Mouse (Mus musculus): Measurements from ENCODE around the gene Tbx3. TPM values are rescaled to one million over a fixed set of nuclear protein-coding genes. Genes with fewer than 3 reads are reported as not detected.
A peak's percentile ranks its signal among the peaks of the same experiment; 100 is the strongest.

Gene Tbx3
- polyA plus RNA-seq (2014; fragmentation: Nextera tagmentation; extraction: Ambion mirVana): 20.4 and 20.6 TPM in 2 replicates

GRCm38 (mm10) chr5:119670566-119671108, at the start of gene Tbx3:
TSS of gene Tbx3 (plus strand) at chr5:119670669.
- under 1% methylated on average over 43 of the region's 43 CpGs for WGBS
- peaks cover 22% of the 10 kb centered on the region for H3K27me3 ChIP-seq (ENCODE audit: control insufficient read depth, insufficient read depth, low read length)
- peak within 1 kb of the TSS; percentile 94 for H3K27ac ChIP-seq (ENCODE audit: low read length)
- H3K9me3 ChIP-seq (ENCODE audit: control insufficient read depth, low read depth, low read length): no peaks in the 10 kb centered on the region
- peak within 1 kb of the TSS; percentile 44 for H3K4me3 ChIP-seq (ENCODE audit: low read depth, low read length)
- H3K36me3 ChIP-seq (ENCODE audit: control insufficient read depth, insufficient read depth, low read length): no peaks in the 10 kb centered on the region
- H3K9ac ChIP-seq (replicated peaks; ENCODE audit: low read depth, low read length): peak within 1 kb of the TSS; percentile 67
- H3K4me2 ChIP-seq (replicated peaks; ENCODE audit: low read depth, low read length): peak within 1 kb of the TSS; percentile 82
- peaks cover 21% of the 10 kb centered on the region; the same call in 1 of the 2 replicates for H3K4me1 ChIP-seq (ENCODE audit: control insufficient read depth, insufficient read depth, low read length)
- peak; percentile 95 for ATAC-seq (ENCODE audit: insufficient number of reproducible peaks, insufficient read depth, low FRiP score, low read depth)

GRCm38 (mm10) chr5:119622076-119622475, 48.4 kb upstream of the Tbx3 start:
- 0 out of 2 replicates have a peak, but pooled peaks cover 4% of the 10 kb centered on the region for H3K27me3 ChIP-seq (ENCODE audit: control insufficient read depth, insufficient read depth, low read length)
- H3K4me1 ChIP-seq (ENCODE audit: control insufficient read depth, insufficient read depth, low read length): peaks cover 3% of the 10 kb centered on the region; the same call in 1 of the 2 replicates
- 63% methylated on average over 1 of the region's 1 CpGs for WGBS
- H3K36me3 ChIP-seq (ENCODE audit: control insufficient read depth, insufficient read depth, low read length): no peaks in the 10 kb centered on the region
- H3K4me3 ChIP-seq (ENCODE audit: low read depth, low read length): no peak overlapping the region
- no peak overlapping the region for H3K9ac ChIP-seq (replicated peaks; ENCODE audit: low read depth, low read length)
- no peaks in the 10 kb centered on the region for H3K9me3 ChIP-seq (ENCODE audit: control insufficient read depth, low read depth, low read length)
- no peak for ATAC-seq (ENCODE audit: insufficient number of reproducible peaks, insufficient read depth, low FRiP score, low read depth)
- H3K4me2 ChIP-seq (replicated peaks; ENCODE audit: low read depth, low read length): no peak overlapping the region
- H3K27ac ChIP-seq (ENCODE audit: low read length): no peak overlapping the region

GRCm38 (mm10) chr5:119624554-119624953, 45.9 kb upstream of the Tbx3 start:
- Histone ChIP-seq H3K27ac (ENCODE audit: low read length) (no peak overlapping the region), H3K4me2 (replicated peaks; ENCODE audit: low read depth, low read length) (no peak overlapping the region), H3K4me3 (ENCODE audit: low read depth, low read length) (no peak overlapping the region), H3K27me3 (ENCODE audit: control insufficient read depth, insufficient read depth, low read length) (0 out of 2 replicates have a peak, but pooled peaks cover 12% of the 10 kb centered on the region), H3K36me3 (ENCODE audit: control insufficient read depth, insufficient read depth, low read length) (no peaks in the 10 kb centered on the region), H3K9ac (replicated peaks; ENCODE audit: low read depth, low read length) (no peak overlapping the region), H3K4me1 (ENCODE audit: control insufficient read depth, insufficient read depth, low read length) (peaks cover 3% of the 10 kb centered on the region; the same call in 1 of the 2 replicates), H3K9me3 (ENCODE audit: control insufficient read depth, low read depth, low read length) (no peaks in the 10 kb centered on the region)
- ATAC-seq (ENCODE audit: insufficient number of reproducible peaks, insufficient read depth, low FRiP score, low read depth): no peak
- WGBS: 39% methylated on average over 1 of the region's 1 CpGs

GRCm38 (mm10) chr5:119625603-119626002, 44.9 kb upstream of the Tbx3 start:
- Histone ChIP-seq H3K9me3 (ENCODE audit: control insufficient read depth, low read depth, low read length) (no peaks in the 10 kb centered on the region), H3K4me1 (ENCODE audit: control insufficient read depth, insufficient read depth, low read length) (no peaks in the 10 kb centered on the region; the same call in 1 of the 2 replicates)
- WGBS: 4% methylated on average over 13 of the region's 13 CpGs

GRCm38 (mm10) chr5:119626154-119626553, 44.3 kb upstream of the Tbx3 start:
- no peak overlapping the region for H3K9ac ChIP-seq (replicated peaks; ENCODE audit: low read depth, low read length)
- H3K4me1 ChIP-seq (ENCODE audit: control insufficient read depth, insufficient read depth, low read length): no peaks in the 10 kb centered on the region; the same call in 1 of the 2 replicates
- 34% methylated on average over 9 of the region's 9 CpGs for WGBS
- no peak for ATAC-seq (ENCODE audit: insufficient number of reproducible peaks, insufficient read depth, low FRiP score, low read depth)
- no peak overlapping the region for H3K4me2 ChIP-seq (replicated peaks; ENCODE audit: low read depth, low read length)
- H3K36me3 ChIP-seq (ENCODE audit: control insufficient read depth, insufficient read depth, low read length): no peaks in the 10 kb centered on the region
- H3K27me3 ChIP-seq (ENCODE audit: control insufficient read depth, insufficient read depth, low read length): 0 out of 2 replicates have a peak, but pooled peaks cover 12% of the 10 kb centered on the region
- H3K27ac ChIP-seq (ENCODE audit: low read length): no peak overlapping the region
- H3K4me3 ChIP-seq (ENCODE audit: low read depth, low read length): no peak overlapping the region
- no peaks in the 10 kb centered on the region for H3K9me3 ChIP-seq (ENCODE audit: control insufficient read depth, low read depth, low read length)

More at GRCm38 (mm10) chr5:119625603-119626002, 44.9 kb upstream of the Tbx3 start:
- no peak for ATAC-seq (ENCODE audit: insufficient number of reproducible peaks, insufficient read depth, low FRiP score, low read depth)
- H3K36me3 ChIP-seq (ENCODE audit: control insufficient read depth, insufficient read depth, low read length): no peaks in the 10 kb centered on the region
- H3K4me2 ChIP-seq (replicated peaks; ENCODE audit: low read depth, low read length): no peak overlapping the region
- no peak overlapping the region for H3K27ac ChIP-seq (ENCODE audit: low read length)
- H3K27me3 ChIP-seq (ENCODE audit: control insufficient read depth, insufficient read depth, low read length): 0 out of 2 replicates have a peak, but pooled peaks cover 12% of the 10 kb centered on the region
- no peak overlapping the region for H3K4me3 ChIP-seq (ENCODE audit: low read depth, low read length)
- H3K9ac ChIP-seq (replicated peaks; ENCODE audit: low read depth, low read length): no peak overlapping the region

- 0 out of 2 replicates have a peak overlapping the region, but pooled peaks have one; percentile 22 for H3K4me2 ChIP-seq (replicated peaks; ENCODE audit: low read depth, low read length)
- H3K9ac ChIP-seq (replicated peaks; ENCODE audit: low read depth, low read length): no peak overlapping the region
- 6% methylated on average over 22 of the region's 22 CpGs for WGBS
- no peak overlapping the region for H3K27ac ChIP-seq (ENCODE audit: low read length)
- H3K4me1 ChIP-seq (ENCODE audit: control insufficient read depth, insufficient read depth, low read length): no peaks in the 10 kb centered on the region; the same call in 1 of the 2 replicates
- ATAC-seq (ENCODE audit: insufficient number of reproducible peaks, insufficient read depth, low FRiP score, low read depth): no peak
- H3K4me3 ChIP-seq (ENCODE audit: low read depth, low read length): peak overlapping the region; percentile 7; the same call in 1 of the 2 replicates
- no peaks in the 10 kb centered on the region for H3K9me3 ChIP-seq (ENCODE audit: control insufficient read depth, low read depth, low read length)
- no peaks in the 10 kb centered on the region for H3K36me3 ChIP-seq (ENCODE audit: control insufficient read depth, insufficient read depth, low read length)
- 0 out of 2 replicates have a peak, but pooled peaks cover 12% of the 10 kb centered on the region for H3K27me3 ChIP-seq (ENCODE audit: control insufficient read depth, insufficient read depth, low read length)
These were observed 43.8 kb upstream of the Tbx3 start for GRCm38 (mm10) chr5:119626662-119627061.

DNA sequence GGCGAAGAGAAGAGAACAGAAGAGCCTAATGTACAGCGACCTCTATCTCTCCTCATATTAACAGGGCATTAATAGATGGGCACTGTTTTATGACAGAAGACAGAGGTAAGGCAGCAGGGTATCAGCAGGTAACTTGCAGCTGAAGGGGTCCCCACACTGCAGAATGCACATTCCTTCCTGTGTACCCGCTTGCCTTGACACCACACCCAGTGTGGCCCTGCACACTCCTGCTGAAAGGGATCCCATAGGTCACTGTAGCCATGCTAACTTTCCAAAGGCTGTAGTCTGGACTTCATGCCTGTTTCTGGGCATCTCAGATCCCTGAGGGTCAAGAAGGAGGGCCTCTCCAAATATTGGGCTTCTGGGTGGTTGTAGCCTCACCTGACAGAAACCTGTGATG, 42.4 kb upstream of the Tbx3 start:
- H3K4me1 ChIP-seq (ENCODE audit: control insufficient read depth, insufficient read depth, low read length): no peaks in the 10 kb centered on the region; the same call in 1 of the 2 replicates
- no peak overlapping the region for H3K4me2 ChIP-seq (replicated peaks; ENCODE audit: low read depth, low read length)
- H3K9ac ChIP-seq (replicated peaks; ENCODE audit: low read depth, low read length): no peak overlapping the region
- WGBS: 84% methylated on average over 3 of the region's 3 CpGs
- H3K27me3 ChIP-seq (ENCODE audit: control insufficient read depth, insufficient read depth, low read length): 0 out of 2 replicates have a peak, but pooled peaks cover 12% of the 10 kb centered on the region
- no peak overlapping the region for H3K4me3 ChIP-seq (ENCODE audit: low read depth, low read length)
- no peaks in the 10 kb centered on the region for H3K9me3 ChIP-seq (ENCODE audit: control insufficient read depth, low read depth, low read length)
- H3K36me3 ChIP-seq (ENCODE audit: control insufficient read depth, insufficient read depth, low read length): no peaks in the 10 kb centered on the region
- H3K27ac ChIP-seq (ENCODE audit: low read length): no peak overlapping the region
- no peak for ATAC-seq (ENCODE audit: insufficient number of reproducible peaks, insufficient read depth, low FRiP score, low read depth)

- H3K9me3 ChIP-seq (ENCODE audit: control insufficient read depth, low read depth, low read length): no peaks in the 10 kb centered on the region
- H3K27me3 ChIP-seq (ENCODE audit: control insufficient read depth, insufficient read depth, low read length): 0 out of 2 replicates have a peak, but pooled peaks cover 12% of the 10 kb centered on the region
- no peak overlapping the region for H3K4me2 ChIP-seq (replicated peaks; ENCODE audit: low read depth, low read length)
- H3K4me1 ChIP-seq (ENCODE audit: control insufficient read depth, insufficient read depth, low read length): no peaks in the 10 kb centered on the region; the same call in 1 of the 2 replicates
- ATAC-seq (ENCODE audit: insufficient number of reproducible peaks, insufficient read depth, low FRiP score, low read depth): no peak
- H3K9ac ChIP-seq (replicated peaks; ENCODE audit: low read depth, low read length): no peak overlapping the region
- no peaks in the 10 kb centered on the region for H3K36me3 ChIP-seq (ENCODE audit: control insufficient read depth, insufficient read depth, low read length)
- no peak overlapping the region for H3K4me3 ChIP-seq (ENCODE audit: low read depth, low read length)
- 38% methylated on average over 12 of the region's 12 CpGs for WGBS
- no peak overlapping the region for H3K27ac ChIP-seq (ENCODE audit: low read length)
These were observed 41.6 kb upstream of the Tbx3 start for GRCm38 (mm10) chr5:119628746-119629327.
